Mouse (Mus musculus) limb, embryonic 12.5 days (tissue): ENCODE results near the gene A930017K11Rik. TPM values are rescaled to one million over a fixed set of nuclear protein-coding genes. Genes with fewer than 3 reads are reported as not detected.

Experiments
- ATAC-seq: fragments of 200-750 bp; cut with Nextera tagmentation; 2 replicates; pipeline ENCODE4 v1.8.0; 2017; ENCODE audit warnings: low read depth, moderate TSS enrichment; ENCODE audit not compliant: insufficient number of reproducible peaks, insufficient read depth, low FRiP score, low TSS enrichment
- H3K27ac ChIP-seq: fragments of 300-500 bp; sonication (generic); 2 replicates; pipeline ENCODE4 v1.5.1; 2016; ENCODE audit warnings: mild to moderate bottlenecking, moderate library complexity
- H3K27me3 ChIP-seq: fragments of 300-500 bp; sonication (generic); 2 replicates; pipeline ENCODE4 v1.6.1; 2016; ENCODE audit warnings: mild to moderate bottlenecking, moderate library complexity
- H3K36me3 ChIP-seq: fragments of 300-500 bp; sonication (generic); 2 replicates; pipeline ENCODE4 v1.6.1; 2016; ENCODE audit warnings: mild to moderate bottlenecking, moderate library complexity
- H3K4me1 ChIP-seq: fragments of 300-500 bp; sonication (generic); replicated peaks from 2 replicates; pipeline ENCODE4 v1.6.1; 2016
- H3K4me2 ChIP-seq: fragments of 300-500 bp; sonication (generic); 2 replicates; pipeline ENCODE4 v1.6.1; 2016; ENCODE audit warnings: mild to moderate bottlenecking, moderate library complexity
- H3K4me3 ChIP-seq: fragments of 300-500 bp; sonication (generic); replicated peaks from 2 replicates; pipeline ENCODE4 v1.5.1; 2016; ENCODE audit warnings: mild to moderate bottlenecking
- H3K9ac ChIP-seq: fragments of 300-500 bp; sonication (generic); replicated peaks from 2 replicates; pipeline ENCODE4 v1.6.1; 2016; ENCODE audit warnings: mild to moderate bottlenecking, moderate library complexity
- H3K9me3 ChIP-seq: fragments of 300-500 bp; sonication (generic); 2 replicates; pipeline ENCODE4 v1.6.1; 2016; ENCODE audit warnings: mild to moderate bottlenecking, moderate library complexity
- WGBS: fragments of 180-500 bp; shearing (Covaris S2); methylation state at CpG from one replicate; pipeline ENCODE4 v1.1.7; 2016; 5-methylcytosine and 5-hydroxymethylcytosine counted together
- polyA plus RNA-seq: library from polyadenylated mRNA; unstranded; fragments of >200 nt; fragmentation: Nextera tagmentation; extraction: Ambion mirVana; gene quantifications from 2 replicates; pipeline ENCODE4 v1.2.1, GENCODE M21; 2016

The A930017K11Rik gene
- 0.10 and 0.27 TPM in 2 replicates for polyA plus RNA-seq

GRCm38 (mm10) chr17:25951803-25952623, at the start of gene A930017K11Rik:
A930017K11Rik (minus strand) TSS chr17:25952565.
- H3K9me3 ChIP-seq, result no peaks in the 10 kb centered on the region
- H3K9ac ChIP-seq, result peak within 1 kb of the TSS; percentile 46; the same call in 1 of the 2 replicates
- peaks cover 54% of the 10 kb centered on the region for H3K27me3 ChIP-seq
- H3K4me3 ChIP-seq, result peak within 1 kb of the TSS; percentile 43
- peak within 1 kb of the TSS; percentile 73 for H3K4me2 ChIP-seq
- H3K4me1 ChIP-seq, result peaks cover 17% of the 10 kb centered on the region
- H3K27ac ChIP-seq, result no peak within 1 kb of the TSS
- H3K36me3 ChIP-seq, result no peaks in the 10 kb centered on the region
- 1% methylated on average over 58 of the region's 58 CpGs for WGBS
- no peak for ATAC-seq

- no peaks in the 10 kb centered on the region for H3K27me3 ChIP-seq
- ATAC-seq, result no peak; the same call in 1 of the 2 replicates
- H3K4me2 ChIP-seq, result no peak overlapping the region
- 95% methylated on average over 11 of the region's 11 CpGs for WGBS
- H3K27ac ChIP-seq, result no peak overlapping the region
- no peaks in the 10 kb centered on the region for H3K4me1 ChIP-seq
- no peak overlapping the region for H3K9ac ChIP-seq
- peaks cover 75% of the 10 kb centered on the region for H3K36me3 ChIP-seq
- no peaks in the 10 kb centered on the region for H3K9me3 ChIP-seq
- no peak overlapping the region for H3K4me3 ChIP-seq
Observed at GRCm38 (mm10) chr17:25998425-25998824, 46.1 kb upstream of the A930017K11Rik start.

GRCm38 (mm10) chr17:25993489-25993888, 41.1 kb upstream of the A930017K11Rik start:
- no peak overlapping the region for H3K4me3 ChIP-seq
- H3K27me3 ChIP-seq, result no peaks in the 10 kb centered on the region
- WGBS, result 88% methylated on average over 3 of the region's 3 CpGs
- no peak for ATAC-seq
- H3K27ac ChIP-seq, result no peak overlapping the region
- peaks cover 85% of the 10 kb centered on the region for H3K36me3 ChIP-seq
- no peak overlapping the region for H3K9ac ChIP-seq
- H3K4me2 ChIP-seq, result no peak overlapping the region
- no peaks in the 10 kb centered on the region for H3K9me3 ChIP-seq
- H3K4me1 ChIP-seq, result no peaks in the 10 kb centered on the region

- Histone ChIP-seq H3K9ac (no peak overlapping the region), H3K4me3 (no peak overlapping the region), H3K36me3 (peaks cover 75% of the 10 kb centered on the region), H3K4me2 (no peak overlapping the region), H3K27me3 (no peaks in the 10 kb centered on the region), H3K27ac (no peak overlapping the region), H3K9me3 (no peaks in the 10 kb centered on the region), H3K4me1 (no peaks in the 10 kb centered on the region)
- ATAC-seq, result no peak
- 97% methylated on average over 4 of the region's 4 CpGs for WGBS
Observed at GRCm38 (mm10) chr17:25992274-25992673, 39.9 kb upstream of the A930017K11Rik start.

- Histone ChIP-seq H3K27me3 (no peaks in the 10 kb centered on the region), H3K4me3 (no peak overlapping the region), H3K27ac (no peak overlapping the region), H3K9me3 (no peaks in the 10 kb centered on the region), H3K4me1 (0 out of 2 replicates have a peak, but pooled peaks cover 3% of the 10 kb centered on the region), H3K36me3 (peaks cover 62% of the 10 kb centered on the region), H3K4me2 (no peak overlapping the region), H3K9ac (0 out of 2 replicates have a peak overlapping the region, but pooled peaks have one; percentile 8)
- no peak for ATAC-seq
- WGBS, result 90% methylated on average over 5 of the region's 5 CpGs
Observed at GRCm38 (mm10) chr17:25990331-25990730, 38.0 kb upstream of the A930017K11Rik start.

GRCm38 (mm10) chr17:25985306-25986294, 33.2 kb upstream of the A930017K11Rik start, which contains the start of gene Capn15:
Capn15 (minus strand) TSS chr17:25985796.
- Histone ChIP-seq H3K36me3 (peaks cover 19% of the 10 kb centered on the region), H3K4me1 (peaks cover 25% of the 10 kb centered on the region), H3K4me2 (peak within 1 kb of the TSS; percentile 81), H3K27ac (peak within 1 kb of the TSS; percentile 87), H3K9ac (peak within 1 kb of the TSS; percentile 91), H3K9me3 (no peaks in the 10 kb centered on the region), H3K4me3 (peak within 1 kb of the TSS; percentile 82), H3K27me3 (no peaks in the 10 kb centered on the region)
- WGBS, result under 1% methylated on average over 91 of the region's 91 CpGs
- peak; percentile 99 for ATAC-seq

GRCm38 (mm10) chr17:25984556-25985305, 32.4 kb upstream of the A930017K11Rik start:
- Histone ChIP-seq H3K27ac (peak overlapping the region; percentile 87), H3K36me3 (peaks cover 10% of the 10 kb centered on the region), H3K4me2 (peak overlapping the region; percentile 81), H3K9ac (peak overlapping the region; percentile 91), H3K9me3 (no peaks in the 10 kb centered on the region), H3K4me3 (peak overlapping the region; percentile 82), H3K27me3 (no peaks in the 10 kb centered on the region), H3K4me1 (peaks cover 25% of the 10 kb centered on the region)
- WGBS, result 13% methylated on average over 17 of the region's 17 CpGs
- ATAC-seq, result no peak

GRCm38 (mm10) chr17:25984066-25984465, 31.7 kb upstream of the A930017K11Rik start:
- Histone ChIP-seq H3K9me3 (no peaks in the 10 kb centered on the region), H3K27me3 (no peaks in the 10 kb centered on the region), H3K4me2 (peak overlapping the region; percentile 81), H3K27ac (no peak overlapping the region), H3K4me3 (peak overlapping the region; percentile 82), H3K36me3 (peaks cover 8% of the 10 kb centered on the region; the same call in 1 of the 2 replicates), H3K9ac (no peak overlapping the region), H3K4me1 (peaks cover 25% of the 10 kb centered on the region)
- no peak for ATAC-seq
- 94% methylated on average over 1 of the region's 1 CpGs for WGBS

GRCm38 (mm10) chr17:25982913-25983312, 30.5 kb upstream of the A930017K11Rik start:
- WGBS, result 87% methylated on average over 3 of the region's 3 CpGs
- Histone ChIP-seq H3K27ac (no peak overlapping the region), H3K4me3 (no peak overlapping the region), H3K27me3 (no peaks in the 10 kb centered on the region), H3K4me2 (no peak overlapping the region), H3K9ac (no peak overlapping the region), H3K4me1 (peaks cover 25% of the 10 kb centered on the region), H3K36me3 (peaks cover 12% of the 10 kb centered on the region; the same call in 1 of the 2 replicates), H3K9me3 (no peaks in the 10 kb centered on the region)
- no peak for ATAC-seq

- no peak overlapping the region for H3K4me3 ChIP-seq
- no peak for ATAC-seq
- 90% methylated on average over 5 of the region's 5 CpGs for WGBS
- H3K27ac ChIP-seq, result no peak overlapping the region
- no peaks in the 10 kb centered on the region for H3K9me3 ChIP-seq
- peaks cover 21% of the 10 kb centered on the region for H3K4me1 ChIP-seq
- H3K27me3 ChIP-seq, result no peaks in the 10 kb centered on the region
- no peak overlapping the region for H3K4me2 ChIP-seq
- peaks cover 16% of the 10 kb centered on the region; the same call in 1 of the 2 replicates for H3K36me3 ChIP-seq
- H3K9ac ChIP-seq, result no peak overlapping the region
Observed at GRCm38 (mm10) chr17:25980854-25981253, 28.5 kb upstream of the A930017K11Rik start.
